Mouse (Mus musculus): Measurements from ENCODE around the gene Il31ra. TPM values are rescaled to one million over a fixed set of nuclear protein-coding genes. Genes with fewer than 3 reads are reported as not detected.
A peak's percentile ranks its signal among the peaks of the same experiment; 100 is the strongest.
"Not testable (repeated sequence)": the region's sequence is repeated elsewhere in the genome, so short reads cannot be mapped to it uniquely, and the experiment has no call there.

Il31ra gene
- polyA plus RNA-seq, 1 experiment from 2014 or later = 0.09 TPM

DNA sequence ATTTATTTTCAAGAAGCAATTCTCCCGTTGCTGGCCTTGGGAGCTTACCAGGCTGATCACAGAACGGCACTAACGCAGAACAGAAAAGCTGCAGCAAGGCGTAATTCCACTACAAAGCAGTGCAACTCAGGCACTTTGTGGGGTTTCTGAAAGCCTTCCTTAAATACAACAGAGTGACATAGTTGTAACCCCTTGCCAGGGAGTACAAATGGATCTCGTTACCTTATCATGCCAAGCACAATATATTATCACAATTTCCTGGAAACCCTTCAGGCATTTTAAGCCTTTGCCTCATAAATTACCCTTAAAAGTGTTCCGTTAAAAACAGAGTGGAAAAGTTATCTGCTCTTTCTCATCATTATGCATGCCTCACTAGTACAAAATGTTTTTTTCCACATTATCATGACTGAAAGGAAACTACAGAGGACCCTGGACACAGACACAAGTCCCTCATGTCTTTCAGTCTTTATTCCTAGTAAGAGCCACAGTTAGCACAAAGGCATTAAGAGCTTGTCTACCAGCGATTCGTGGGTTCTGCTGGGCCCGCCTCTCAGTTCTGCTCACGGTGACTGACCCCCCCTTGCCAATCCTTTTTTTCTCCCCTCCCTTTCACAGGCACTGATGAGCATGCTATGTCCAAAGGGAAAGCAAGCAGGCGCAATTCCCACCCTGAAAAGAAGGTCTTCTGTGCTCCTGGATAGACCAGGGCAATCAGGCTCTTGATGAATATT lies 13.4 kb downstream of the Il31ra start:
- 10% methylated on average over 11 of the region's 11 CpGs for WGBS
- no peak overlapping the region for H3K4me2 ChIP-seq (replicated peaks; ENCODE audit: low read depth, low read length)
- H3K36me3 ChIP-seq (ENCODE audit: control insufficient read depth, insufficient read depth, low read length) = no peaks in the 10 kb centered on the region
- no peak overlapping the region for H3K4me3 ChIP-seq (ENCODE audit: low read length)
- H3K4me1 ChIP-seq (ENCODE audit: control insufficient read depth, insufficient read depth, low read length) = no peaks in the 10 kb centered on the region
- H3K9ac ChIP-seq (ENCODE audit: low read depth, low read length) = no peak overlapping the region
- no peaks in the 10 kb centered on the region for H3K27me3 ChIP-seq (ENCODE audit: control insufficient read depth, insufficient read depth, low read length)
- ATAC-seq (ENCODE audit: low FRiP score, low TSS enrichment) = peak; percentile 78; the same call in 1 of the 2 replicates
- H3K9me3 ChIP-seq (ENCODE audit: control insufficient read depth, low read length) = no peaks in the 10 kb centered on the region
- H3K27ac ChIP-seq (ENCODE audit: low read depth, low read length) = no peak overlapping the region

DNA sequence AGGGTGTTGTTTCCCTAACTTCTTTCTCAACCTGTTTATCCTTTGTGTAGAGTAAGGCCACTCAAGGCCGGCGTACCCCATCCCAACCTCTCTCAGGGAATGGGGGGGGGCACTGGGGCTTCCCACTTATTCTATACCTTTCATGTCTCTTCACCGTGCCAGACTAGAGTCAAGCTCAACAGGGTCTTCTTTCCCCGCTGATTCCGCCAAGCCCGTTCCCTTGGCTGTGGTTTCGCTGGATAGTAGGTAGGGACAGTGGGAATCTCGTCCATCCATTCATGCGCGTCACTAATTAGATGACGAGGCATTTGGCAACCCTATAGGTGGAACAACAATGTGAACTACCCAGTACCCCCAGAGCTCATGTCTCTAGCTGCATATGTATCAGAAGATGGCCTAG lies 16.1 kb downstream of the Il31ra start:
- 70% methylated on average over 11 of the region's 11 CpGs for WGBS
- H3K36me3 ChIP-seq (ENCODE audit: control insufficient read depth, insufficient read depth, low read length); H3K4me1 ChIP-seq (ENCODE audit: control insufficient read depth, insufficient read depth, low read length); H3K9ac ChIP-seq (ENCODE audit: low read depth, low read length); ATAC-seq (ENCODE audit: low FRiP score, low TSS enrichment); H3K4me3 ChIP-seq (ENCODE audit: low read length); H3K27me3 ChIP-seq (ENCODE audit: control insufficient read depth, insufficient read depth, low read length); H3K4me2 ChIP-seq (replicated peaks; ENCODE audit: low read depth, low read length); H3K27ac ChIP-seq (ENCODE audit: low read depth, low read length); H3K9me3 ChIP-seq (ENCODE audit: control insufficient read depth, low read length): not testable (repeated sequence)

DNA sequence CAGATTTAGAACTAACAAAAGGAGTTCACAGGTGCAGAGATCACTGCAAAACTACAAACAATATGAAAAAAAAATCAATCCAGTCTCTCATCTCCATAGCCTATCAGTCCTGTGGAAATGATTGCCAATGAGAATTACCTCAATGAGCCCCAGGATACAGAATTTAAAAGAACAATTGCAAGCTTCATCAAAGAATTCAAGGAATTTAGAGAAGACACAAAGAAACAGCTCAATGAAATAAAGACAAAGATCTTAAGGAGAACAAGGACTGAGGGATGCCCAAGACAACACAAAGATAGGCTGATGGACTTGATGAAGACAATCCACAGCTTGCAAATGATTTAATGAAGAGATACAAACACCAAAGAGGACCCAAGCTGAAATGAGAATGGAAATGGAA lies 20.4 kb downstream of the Il31ra start:
- no peak overlapping the region for H3K27ac ChIP-seq (ENCODE audit: low read depth, low read length)
- no peaks in the 10 kb centered on the region for H3K27me3 ChIP-seq (ENCODE audit: control insufficient read depth, insufficient read depth, low read length)
- no peaks in the 10 kb centered on the region for H3K9me3 ChIP-seq (ENCODE audit: control insufficient read depth, low read length)
- no peaks in the 10 kb centered on the region for H3K4me1 ChIP-seq (ENCODE audit: control insufficient read depth, insufficient read depth, low read length)
- H3K4me2 ChIP-seq (replicated peaks; ENCODE audit: low read depth, low read length) = no peak overlapping the region
- H3K4me3 ChIP-seq (ENCODE audit: low read length) = no peak overlapping the region
- no peaks in the 10 kb centered on the region for H3K36me3 ChIP-seq (ENCODE audit: control insufficient read depth, insufficient read depth, low read length)
- no peak for ATAC-seq (ENCODE audit: low FRiP score, low TSS enrichment)
- no peak overlapping the region for H3K9ac ChIP-seq (ENCODE audit: low read depth, low read length)

DNA sequence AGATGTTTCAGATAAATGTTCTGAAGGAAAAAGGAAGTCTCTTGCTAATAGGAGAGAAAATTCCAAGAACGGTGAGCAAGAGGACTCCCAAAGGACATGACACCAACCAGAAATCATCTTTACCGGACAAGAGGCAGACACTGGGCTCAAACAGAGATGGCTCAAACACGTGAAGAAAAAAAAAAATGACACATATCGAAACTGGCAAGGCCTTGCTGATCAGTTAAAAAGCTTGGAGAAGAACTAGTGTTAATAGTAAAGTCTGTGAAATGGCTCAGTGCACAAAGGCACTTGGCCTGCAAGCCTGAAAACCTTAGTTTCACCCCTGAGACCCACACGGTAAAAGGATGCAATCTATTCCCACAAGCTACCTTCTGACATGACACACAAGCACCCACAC lies 23.4 kb downstream of the Il31ra start:
- H3K4me1 ChIP-seq (ENCODE audit: control insufficient read depth, insufficient read depth, low read length) = no peaks in the 10 kb centered on the region
- H3K36me3 ChIP-seq (ENCODE audit: control insufficient read depth, insufficient read depth, low read length) = no peaks in the 10 kb centered on the region
- ATAC-seq (ENCODE audit: low FRiP score, low TSS enrichment) = no peak
- H3K4me2 ChIP-seq (replicated peaks; ENCODE audit: low read depth, low read length) = no peak overlapping the region
- H3K27ac ChIP-seq (ENCODE audit: low read depth, low read length) = no peak overlapping the region
- H3K27me3 ChIP-seq (ENCODE audit: control insufficient read depth, insufficient read depth, low read length) = no peaks in the 10 kb centered on the region
- H3K9ac ChIP-seq (ENCODE audit: low read depth, low read length) = no peak overlapping the region
- no peaks in the 10 kb centered on the region for H3K9me3 ChIP-seq (ENCODE audit: control insufficient read depth, low read length)
- WGBS = 58% methylated on average over 5 of the region's 5 CpGs
- no peak overlapping the region for H3K4me3 ChIP-seq (ENCODE audit: low read length)

DNA sequence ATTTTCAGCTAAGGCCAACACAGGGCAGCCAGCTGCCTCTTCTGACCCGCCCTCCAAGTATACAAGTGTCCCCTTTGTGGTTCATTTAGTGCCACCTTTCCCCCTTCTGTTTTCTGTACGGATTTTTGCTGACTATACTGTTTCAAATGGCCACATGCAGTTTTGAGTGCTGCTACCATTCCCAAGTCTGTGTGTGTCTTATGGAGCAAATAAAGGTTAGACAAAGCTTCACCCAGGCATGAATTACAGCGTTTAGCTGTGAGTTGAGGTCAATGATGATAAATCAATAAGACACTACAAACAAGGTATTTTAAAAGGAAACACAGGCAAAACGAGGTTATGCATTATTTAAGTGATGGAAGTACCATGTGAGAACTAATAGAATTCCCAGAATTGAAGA lies 24.6 kb downstream of the Il31ra start:
- no peaks in the 10 kb centered on the region for H3K36me3 ChIP-seq (ENCODE audit: control insufficient read depth, insufficient read depth, low read length)
- H3K4me3 ChIP-seq (ENCODE audit: low read length) = no peak overlapping the region
- no peak overlapping the region for H3K27ac ChIP-seq (ENCODE audit: low read depth, low read length)
- WGBS = 23% methylated on average over 4 of the region's 4 CpGs
- no peaks in the 10 kb centered on the region for H3K27me3 ChIP-seq (ENCODE audit: control insufficient read depth, insufficient read depth, low read length)
- no peaks in the 10 kb centered on the region for H3K4me1 ChIP-seq (ENCODE audit: control insufficient read depth, insufficient read depth, low read length)
- H3K9ac ChIP-seq (ENCODE audit: low read depth, low read length) = no peak overlapping the region
- no peak overlapping the region for H3K4me2 ChIP-seq (replicated peaks; ENCODE audit: low read depth, low read length)
- H3K9me3 ChIP-seq (ENCODE audit: control insufficient read depth, low read length) = no peaks in the 10 kb centered on the region
- no peak for ATAC-seq (ENCODE audit: low FRiP score, low TSS enrichment)

DNA sequence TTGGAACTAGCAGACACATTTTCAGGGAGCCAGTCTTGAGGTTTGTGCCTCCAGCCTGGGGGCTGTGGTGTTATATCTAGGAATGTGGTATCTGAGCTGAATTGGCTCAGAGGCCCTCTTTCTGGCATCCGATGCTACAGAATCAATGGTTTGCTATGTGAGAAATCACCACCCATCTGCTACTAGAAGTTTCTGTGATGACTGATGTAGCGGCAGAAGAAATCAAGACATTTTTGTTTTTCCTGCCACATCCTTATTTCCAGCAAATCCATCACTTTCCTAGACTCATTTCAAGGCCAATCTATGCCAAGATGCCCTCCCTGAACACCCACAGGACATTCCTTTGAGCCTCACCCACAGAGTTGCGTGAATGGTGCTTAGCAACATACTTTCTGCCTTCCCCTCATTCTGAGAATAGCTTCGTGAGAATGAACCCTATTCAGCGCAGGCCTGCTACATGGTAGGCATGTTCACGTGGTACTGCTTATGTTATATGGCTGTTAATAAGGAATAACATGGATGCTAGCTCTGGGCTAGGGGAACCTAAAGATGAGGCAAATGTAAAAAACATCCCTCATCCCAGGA lies 33.5 kb downstream of the Il31ra start:
- Histone ChIP-seq H3K9ac (ENCODE audit: low read depth, low read length) (no peak overlapping the region), H3K9me3 (ENCODE audit: control insufficient read depth, low read length) (no peaks in the 10 kb centered on the region), H3K36me3 (ENCODE audit: control insufficient read depth, insufficient read depth, low read length) (no peaks in the 10 kb centered on the region), H3K4me1 (ENCODE audit: control insufficient read depth, insufficient read depth, low read length) (0 out of 2 replicates have a peak, but pooled peaks cover 2% of the 10 kb centered on the region), H3K4me2 (replicated peaks; ENCODE audit: low read depth, low read length) (no peak overlapping the region), H3K27ac (ENCODE audit: low read depth, low read length) (no peak overlapping the region), H3K4me3 (ENCODE audit: low read length) (no peak overlapping the region), H3K27me3 (ENCODE audit: control insufficient read depth, insufficient read depth, low read length) (no peaks in the 10 kb centered on the region)
- WGBS = 89% methylated on average over 6 of the region's 6 CpGs
- ATAC-seq (ENCODE audit: low FRiP score, low TSS enrichment) = no peak

DNA sequence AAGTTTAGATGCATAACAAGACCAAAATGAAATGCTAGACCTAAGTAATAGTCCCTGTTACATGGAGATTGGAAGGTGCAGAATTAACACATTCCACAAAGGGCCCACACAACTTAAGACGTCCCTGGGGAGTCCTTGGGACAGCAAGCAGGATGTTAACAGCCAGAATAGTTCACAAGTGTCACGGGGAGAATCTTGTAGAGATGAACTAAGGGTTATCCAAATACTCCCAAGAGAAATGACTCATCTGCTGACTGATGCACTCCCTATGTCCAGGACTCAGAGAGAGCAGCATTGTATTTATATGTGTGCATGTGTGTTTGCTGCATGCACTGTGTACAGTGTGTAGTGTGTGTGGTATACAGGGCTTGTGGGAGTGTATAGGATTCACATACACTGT lies 37.7 kb downstream of the Il31ra start:
- Histone ChIP-seq H3K27ac (ENCODE audit: low read depth, low read length) (no peak overlapping the region), H3K4me3 (ENCODE audit: low read length) (no peak overlapping the region), H3K4me2 (replicated peaks; ENCODE audit: low read depth, low read length) (no peak overlapping the region), H3K4me1 (ENCODE audit: control insufficient read depth, insufficient read depth, low read length) (0 out of 2 replicates have a peak, but pooled peaks cover 2% of the 10 kb centered on the region), H3K27me3 (ENCODE audit: control insufficient read depth, insufficient read depth, low read length) (no peaks in the 10 kb centered on the region), H3K9me3 (ENCODE audit: control insufficient read depth, low read length) (no peaks in the 10 kb centered on the region), H3K9ac (ENCODE audit: low read depth, low read length) (no peak overlapping the region), H3K36me3 (ENCODE audit: control insufficient read depth, insufficient read depth, low read length) (no peaks in the 10 kb centered on the region)
- WGBS = 10% methylated on average over 2 of the region's 2 CpGs
- ATAC-seq (ENCODE audit: low FRiP score, low TSS enrichment) = no peak

DNA sequence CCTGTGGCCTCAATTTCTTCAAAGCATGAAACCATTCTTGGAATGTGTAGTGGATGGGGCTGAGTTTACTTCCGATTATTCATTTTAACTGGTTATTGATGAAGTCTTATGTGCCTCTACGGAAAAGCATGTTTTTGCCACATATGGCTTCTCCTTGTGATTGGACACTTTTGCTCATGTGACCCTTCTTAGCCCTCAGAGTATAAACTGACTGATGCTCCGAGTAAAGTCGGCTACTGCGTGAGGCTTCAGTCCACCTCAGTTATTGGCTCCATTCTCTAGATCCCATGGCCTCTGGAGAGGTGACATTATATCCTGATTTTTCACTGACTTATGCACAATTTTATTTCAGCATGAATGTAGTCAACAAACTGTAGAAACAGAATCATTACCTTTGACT lies 40.9 kb downstream of the Il31ra start:
- no peak overlapping the region for H3K4me2 ChIP-seq (replicated peaks; ENCODE audit: low read depth, low read length)
- no peaks in the 10 kb centered on the region for H3K36me3 ChIP-seq (ENCODE audit: control insufficient read depth, insufficient read depth, low read length)
- no peaks in the 10 kb centered on the region for H3K9me3 ChIP-seq (ENCODE audit: control insufficient read depth, low read length)
- H3K9ac ChIP-seq (ENCODE audit: low read depth, low read length) = no peak overlapping the region
- H3K27ac ChIP-seq (ENCODE audit: low read depth, low read length) = no peak overlapping the region
- H3K27me3 ChIP-seq (ENCODE audit: control insufficient read depth, insufficient read depth, low read length) = no peaks in the 10 kb centered on the region
- WGBS = 86% methylated on average over 5 of the region's 5 CpGs
- ATAC-seq (ENCODE audit: low FRiP score, low TSS enrichment) = no peak
- H3K4me1 ChIP-seq (ENCODE audit: control insufficient read depth, insufficient read depth, low read length) = 0 out of 2 replicates have a peak, but pooled peaks cover 2% of the 10 kb centered on the region
- H3K4me3 ChIP-seq (ENCODE audit: low read length) = no peak overlapping the region

DNA sequence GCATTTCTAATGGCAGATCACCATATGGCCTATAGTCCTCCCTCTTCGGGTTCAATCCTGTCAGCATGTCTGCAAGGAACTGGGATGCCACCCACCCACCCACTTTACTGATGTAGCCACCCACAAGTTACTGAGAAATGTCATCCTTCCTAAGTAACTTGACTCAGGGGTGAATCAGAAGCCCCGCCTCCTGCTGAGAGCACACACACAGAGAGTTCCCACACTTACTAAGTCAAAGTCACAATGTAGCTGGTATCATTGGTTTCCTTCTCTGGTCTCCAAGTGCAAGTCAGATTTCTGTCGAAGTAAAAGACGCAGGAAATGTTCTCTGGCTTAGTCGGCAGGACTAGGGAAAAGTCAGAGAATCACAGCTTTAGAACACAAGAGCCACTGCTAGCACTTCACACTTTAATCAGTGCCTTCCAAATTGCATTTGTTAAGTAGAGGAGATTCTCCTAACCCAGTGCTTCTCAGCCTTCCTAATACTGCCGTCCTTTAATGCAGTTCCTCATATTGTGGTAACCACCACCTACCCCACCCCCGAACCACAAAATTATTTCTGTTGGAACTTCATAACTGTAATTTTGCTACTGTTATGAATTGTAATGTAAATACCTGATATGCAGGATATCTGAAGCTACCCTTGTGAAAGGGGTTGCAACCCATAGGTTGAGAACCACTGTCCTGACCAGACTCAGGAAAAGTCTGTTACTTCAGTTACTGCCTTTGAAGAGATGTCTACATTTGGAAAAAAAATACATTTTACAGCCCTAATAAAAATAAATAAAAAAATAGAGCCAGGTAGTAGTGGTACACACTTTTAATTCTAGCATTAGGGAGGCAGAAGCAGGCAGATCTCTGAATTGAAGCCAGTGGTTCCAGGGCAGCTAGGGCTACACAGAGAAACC lies 42.3 kb downstream of the Il31ra start:
- WGBS = 80% methylated on average over 7 of the region's 7 CpGs
- Histone ChIP-seq H3K9me3 (ENCODE audit: control insufficient read depth, low read length) (no peaks in the 10 kb centered on the region), H3K4me1 (ENCODE audit: control insufficient read depth, insufficient read depth, low read length) (0 out of 2 replicates have a peak, but pooled peaks cover 2% of the 10 kb centered on the region), H3K27me3 (ENCODE audit: control insufficient read depth, insufficient read depth, low read length) (no peaks in the 10 kb centered on the region), H3K36me3 (ENCODE audit: control insufficient read depth, insufficient read depth, low read length) (no peaks in the 10 kb centered on the region), H3K9ac (ENCODE audit: low read depth, low read length) (no peak overlapping the region), H3K4me3 (ENCODE audit: low read length) (no peak overlapping the region), H3K4me2 (replicated peaks; ENCODE audit: low read depth, low read length) (no peak overlapping the region), H3K27ac (ENCODE audit: low read depth, low read length) (no peak overlapping the region)
- ATAC-seq (ENCODE audit: low FRiP score, low TSS enrichment) = no peak

Data from kidney, embryonic 14.5 days (tissue).